Mouse (Mus musculus): ENCODE measurements around the gene Gm10392. TPM values are rescaled to one million over a fixed set of nuclear protein-coding genes. Genes with fewer than 3 reads are reported as not detected.
"Not testable (repeated sequence)": the region's sequence is repeated elsewhere in the genome, so short reads cannot be mapped to it uniquely, and the experiment has no call there.

Gm10392 gene
- polyA plus RNA-seq (2015; fragmentation: Nextera tagmentation; extraction: Ambion mirVana) = 0.06 and 0.07 TPM in 2 replicates

- 0 out of 2 replicates have a peak within 1 kb of the TSS, but pooled peaks have one; percentile 8 for H3K27ac ChIP-seq (replicated peaks)
- no peaks in the 10 kb centered on the region for H3K36me3 ChIP-seq (ENCODE audit: control insufficient read depth, insufficient read depth, low read length)
- no peak for TF ChIP-seq EP300 (optimal IDR thresholded peaks at IDR 0.05)
- TF ChIP-seq CTCF (IDR thresholded peaks at IDR 0.05; ENCODE audit: low read depth) = no peak
- DNase-seq (ENCODE audit: low spot score) (no peak), ATAC-seq (ENCODE audit: low FRiP score, low TSS enrichment) (no peak)
- H3K4me2 ChIP-seq (replicated peaks; ENCODE audit: low read depth) = no peak within 1 kb of the TSS
- H3K9ac ChIP-seq (ENCODE audit: low read length) = no peak within 1 kb of the TSS
- H3K9me3 ChIP-seq (ENCODE audit: control insufficient read depth, low read length) = no peaks in the 10 kb centered on the region
- H3K4me3 ChIP-seq (ENCODE audit: low read depth, low read length) = no peak within 1 kb of the TSS
- 59% methylated on average over 5 of the region's 5 CpGs for WGBS
- H3K4me1 ChIP-seq (replicated peaks; ENCODE audit: control insufficient read depth, insufficient read depth) = 0 out of 2 replicates have a peak, but pooled peaks cover 2% of the 10 kb centered on the region
- no peaks in the 10 kb centered on the region for H3K27me3 ChIP-seq (ENCODE audit: control insufficient read depth, insufficient read depth, low read length)
These were observed at the start of gene Gm10392 for GRCm38 (mm10) chr11:77519043-77519442. Gene Gm10392, minus strand, starts transcription at chr11:77519198.

- no peak for ATAC-seq (ENCODE audit: low FRiP score, low TSS enrichment)
- no peak overlapping the region for H3K4me2 ChIP-seq (replicated peaks; ENCODE audit: low read depth)
- H3K4me3 ChIP-seq (ENCODE audit: low read depth, low read length) = no peak overlapping the region
- no peak overlapping the region for H3K9ac ChIP-seq (ENCODE audit: low read length)
- TF ChIP-seq CTCF (IDR thresholded peaks at IDR 0.05; ENCODE audit: low read depth) (no peak), EP300 (optimal IDR thresholded peaks at IDR 0.05) (no peak)
- no peak for DNase-seq (ENCODE audit: low spot score)
- H3K36me3 ChIP-seq (ENCODE audit: control insufficient read depth, insufficient read depth, low read length) = peaks cover 14% of the 10 kb centered on the region
- no peak overlapping the region for H3K27ac ChIP-seq (replicated peaks)
- H3K4me1 ChIP-seq (replicated peaks; ENCODE audit: control insufficient read depth, insufficient read depth) = no peaks in the 10 kb centered on the region
- WGBS = 86% methylated on average over 7 of the region's 7 CpGs
- H3K9me3 ChIP-seq (ENCODE audit: control insufficient read depth, low read length) = no peaks in the 10 kb centered on the region
- H3K27me3 ChIP-seq (ENCODE audit: control insufficient read depth, insufficient read depth, low read length) = no peaks in the 10 kb centered on the region
These were observed 26.3 kb upstream of the Gm10392 start for GRCm38 (mm10) chr11:77545261-77545660.

- TF ChIP-seq CTCF (IDR thresholded peaks at IDR 0.05; ENCODE audit: low read depth) (no peak), EP300 (optimal IDR thresholded peaks at IDR 0.05) (no peak)
- Histone ChIP-seq H3K4me3 (ENCODE audit: low read depth, low read length) (no peak overlapping the region), H3K9ac (ENCODE audit: low read length) (no peak overlapping the region), H3K4me2 (replicated peaks; ENCODE audit: low read depth) (no peak overlapping the region), H3K4me1 (replicated peaks; ENCODE audit: control insufficient read depth, insufficient read depth) (no peaks in the 10 kb centered on the region), H3K36me3 (ENCODE audit: control insufficient read depth, insufficient read depth, low read length) (no peaks in the 10 kb centered on the region), H3K27ac (replicated peaks) (no peak overlapping the region), H3K9me3 (ENCODE audit: control insufficient read depth, low read length) (no peaks in the 10 kb centered on the region), H3K27me3 (ENCODE audit: control insufficient read depth, insufficient read depth, low read length) (no peaks in the 10 kb centered on the region)
- DNase-seq (ENCODE audit: low spot score) = no peak
- no peak for ATAC-seq (ENCODE audit: low FRiP score, low TSS enrichment)
- whole genome bisulfite sequencing = 76% methylated on average over 4 of the region's 4 CpGs
These were observed 13.3 kb upstream of the Gm10392 start for GRCm38 (mm10) chr11:77532202-77532846.

GRCm38 (mm10) chr11:77530862-77531261 is 11.9 kb upstream of the Gm10392 start:
- Histone ChIP-seq H3K4me3 (ENCODE audit: low read depth, low read length) (no peak overlapping the region), H3K4me2 (replicated peaks; ENCODE audit: low read depth) (no peak overlapping the region), H3K27me3 (ENCODE audit: control insufficient read depth, insufficient read depth, low read length) (no peaks in the 10 kb centered on the region), H3K4me1 (replicated peaks; ENCODE audit: control insufficient read depth, insufficient read depth) (no peaks in the 10 kb centered on the region), H3K9ac (ENCODE audit: low read length) (no peak overlapping the region), H3K9me3 (ENCODE audit: control insufficient read depth, low read length) (no peaks in the 10 kb centered on the region), H3K36me3 (ENCODE audit: control insufficient read depth, insufficient read depth, low read length) (no peaks in the 10 kb centered on the region), H3K27ac (replicated peaks) (no peak overlapping the region)
- 84% methylated on average over 2 of the region's 2 CpGs for WGBS
- DNase-seq (ENCODE audit: low spot score) (no peak), ATAC-seq (ENCODE audit: low FRiP score, low TSS enrichment) (no peak)
- no peak for TF ChIP-seq CTCF (IDR thresholded peaks at IDR 0.05; ENCODE audit: low read depth)
- TF ChIP-seq EP300 (optimal IDR thresholded peaks at IDR 0.05) = no peak

- ATAC-seq (ENCODE audit: low FRiP score, low TSS enrichment) = no peak
These were observed 10.6 kb upstream of the Gm10392 start for GRCm38 (mm10) chr11:77529644-77530043.

GRCm38 (mm10) chr11:77528420-77528819 is 9.4 kb upstream of the Gm10392 start:
- not testable (repeated sequence) for H3K36me3 ChIP-seq (ENCODE audit: control insufficient read depth, insufficient read depth, low read length); H3K4me3 ChIP-seq (ENCODE audit: low read depth, low read length); H3K4me1 ChIP-seq (replicated peaks; ENCODE audit: control insufficient read depth, insufficient read depth); H3K9ac ChIP-seq (ENCODE audit: low read length); H3K9me3 ChIP-seq (ENCODE audit: control insufficient read depth, low read length); ATAC-seq (ENCODE audit: low FRiP score, low TSS enrichment); H3K4me2 ChIP-seq (replicated peaks; ENCODE audit: low read depth); H3K27ac ChIP-seq (replicated peaks); H3K27me3 ChIP-seq (ENCODE audit: control insufficient read depth, insufficient read depth, low read length); DNase-seq (ENCODE audit: low spot score)
- TF ChIP-seq CTCF (IDR thresholded peaks at IDR 0.05; ENCODE audit: low read depth) = peak; percentile 20; the same call in 1 of the 2 replicates
- WGBS = 85% methylated on average over 3 of the region's 3 CpGs

More at GRCm38 (mm10) chr11:77529644-77530043, 10.6 kb upstream of the Gm10392 start:
- H3K27me3 ChIP-seq (ENCODE audit: control insufficient read depth, insufficient read depth, low read length) = no peaks in the 10 kb centered on the region
- H3K9ac ChIP-seq (ENCODE audit: low read length) = no peak overlapping the region
- no peaks in the 10 kb centered on the region for H3K36me3 ChIP-seq (ENCODE audit: control insufficient read depth, insufficient read depth, low read length)
- DNase-seq (ENCODE audit: low spot score) = no peak
- WGBS = 65% methylated on average over 3 of the region's 3 CpGs
- H3K4me1 ChIP-seq (replicated peaks; ENCODE audit: control insufficient read depth, insufficient read depth) = no peaks in the 10 kb centered on the region
- H3K4me2 ChIP-seq (replicated peaks; ENCODE audit: low read depth) = no peak overlapping the region
- TF ChIP-seq CTCF (IDR thresholded peaks at IDR 0.05; ENCODE audit: low read depth) (no peak), EP300 (optimal IDR thresholded peaks at IDR 0.05) (no peak)
- no peaks in the 10 kb centered on the region for H3K9me3 ChIP-seq (ENCODE audit: control insufficient read depth, low read length)
- no peak overlapping the region for H3K4me3 ChIP-seq (ENCODE audit: low read depth, low read length)
- H3K27ac ChIP-seq (replicated peaks) = no peak overlapping the region

Data from stomach, postnatal 0 days (tissue).